8 mouse cellular contexts compared by ENCODE assay signal in genomic region chr7:120677764-120678531, GRCm38 (mm10). TPM values are rescaled to one million over a fixed set of nuclear protein-coding genes. Genes with fewer than 3 reads are reported as not detected.
DNase-seq lines count a peak whose midpoint lies in the region; ATAC-seq and TF ChIP-seq lines count a peak whose summit lies in the region.

No protein-coding gene starts in this region.

- H3K4me1 ChIP-seq in bone marrow macrophage, adult 2 months (ENCODE audit: control insufficient read depth, insufficient read depth, low read length) = peaks cover 34% of the 10 kb centered on the region
- H3K4me1 ChIP-seq in forebrain, embryonic 10.5 days = peaks cover 36% of the 10 kb centered on the region
- H3K4me1 ChIP-seq in lung, embryonic 16.5 days (replicated peaks; ENCODE audit: control insufficient read depth, insufficient read depth, low read length) = peaks cover 33% of the 10 kb centered on the region

- no peak for TF ChIP-seq POLR2A in bone marrow macrophage, adult 2 months (IDR thresholded peaks at IDR 0.05; ENCODE audit: borderline replicate concordance, low read depth, low read length)

- H3K27me3 ChIP-seq in forebrain, embryonic 10.5 days (ENCODE audit: poor library complexity, severe bottlenecking) = no peaks in the 10 kb centered on the region
- no peaks in the 10 kb centered on the region for H3K27me3 ChIP-seq in lung, embryonic 16.5 days (ENCODE audit: control insufficient read depth, insufficient read depth, low read depth, low read length)

- H3K36me3 ChIP-seq in forebrain, embryonic 10.5 days (replicated peaks) = no peaks in the 10 kb centered on the region
- no peaks in the 10 kb centered on the region for H3K36me3 ChIP-seq in lung, embryonic 16.5 days (ENCODE audit: control insufficient read depth, insufficient read depth, low read length)

- no peaks in the 10 kb centered on the region for H3K9me3 ChIP-seq in forebrain, embryonic 10.5 days
- no peaks in the 10 kb centered on the region for H3K9me3 ChIP-seq in lung, embryonic 16.5 days (ENCODE audit: control insufficient read depth, low read length)

- no peak for TF ChIP-seq CTCF in bone marrow macrophage, adult 2 months (IDR thresholded peaks at IDR 0.05; ENCODE audit: low read depth, low read length)

- peak overlapping the region; percentile 87 for H3K4me2 ChIP-seq in lung, embryonic 16.5 days (ENCODE audit: low read depth, low read length)

- DNase-seq in CD8-positive naive resting alpha-beta T cell, adult 2 months (ENCODE audit: low read depth in 2 of 2, low spot score in 2 of 2) = peak; percentile 10 to 21
- peak; percentile 51 for DNase-seq in forebrain, embryonic 10.5 days (ENCODE audit: extremely low spot score, low spot score)
- peak; percentile 12 for DNase-seq in heart, postnatal 25 days (ENCODE audit: low spot score)
- peak; percentile 8 to 46 for DNase-seq in layer of hippocampus, adult 18-20 months (ENCODE audit: low spot score in 2 of 2)
- DNase-seq in retina, postnatal 1 day = peak; percentile 41
- DNase-seq in thymus, postnatal 4 days = peak; percentile 68

- WGBS in forebrain, embryonic 10.5 days = 3% methylated on average over 42 of the region's 42 CpGs
- WGBS in lung, embryonic 16.5 days = 1% methylated on average over 40 of the region's 42 CpGs

- H3K4me3 ChIP-seq in bone marrow macrophage, adult 2 months (ENCODE audit: insufficient read depth, low read length) = peak overlapping the region; percentile 69
- H3K4me3 ChIP-seq in forebrain, embryonic 10.5 days = peak overlapping the region; percentile 94
- H3K4me3 ChIP-seq in lung, embryonic 16.5 days (ENCODE audit: low read length) = peak overlapping the region; percentile 95

- intact Hi-C loops in heart, postnatal 25 days (cut with DNase I) = loop anchor here (5.0 kb wide), 1 partner anchor 39 kb away; no protein-coding TSS in a partner anchor

- peak overlapping the region; percentile 93 for H3K9ac ChIP-seq in lung, embryonic 16.5 days (ENCODE audit: low read length)

- ATAC-seq in lung, embryonic 16.5 days (ENCODE audit: low read depth) = peak; percentile 45

- H3K27ac ChIP-seq in bone marrow macrophage, adult 2 months (ENCODE audit: insufficient read depth, low read depth, low read length) = no peak overlapping the region
- H3K27ac ChIP-seq in forebrain, embryonic 10.5 days = peak overlapping the region; percentile 94
- H3K27ac ChIP-seq in lung, embryonic 16.5 days (ENCODE audit: low read length) = peak overlapping the region; percentile 69

RNA-seq across cellular contexts. Expression of gene Mosmo, which starts 0.5 kb away (rescaled TPM):
- polyA plus RNA-seq in bone marrow macrophage, adult 2 months (2012; ENCODE audit: insufficient read depth, insufficient read length, missing spikeins) = 22.2 and 35.0 TPM in 2 replicates
- polyA plus RNA-seq in forebrain, embryonic 10.5 days (2016; fragmentation: Nextera tagmentation; extraction: Ambion mirVana) = 11.3 and 11.4 TPM in 2 replicates
- total RNA-seq in heart, postnatal 25 days (2021) = 10 to 100 TPM; 26.5 to 30.7 TPM
- 10 to 100 TPM; 77.0 to 92.3 TPM for total RNA-seq in layer of hippocampus, adult 18-20 months (2021)
- polyA plus RNA-seq in lung, embryonic 16.5 days (2015; fragmentation: Nextera tagmentation; extraction: Ambion mirVana) = 9.8 and 11.7 TPM in 2 replicates

RNA-seq across cellular contexts. Expression of gene Pdzd9, which starts 7.8 kb away (rescaled TPM):
- 0.37 and 0.42 TPM in 2 replicates for polyA plus RNA-seq in bone marrow macrophage, adult 2 months (2012; ENCODE audit: insufficient read depth, insufficient read length, missing spikeins)
- 0.21 and 0.38 TPM in 2 replicates for polyA plus RNA-seq in forebrain, embryonic 10.5 days (2016; fragmentation: Nextera tagmentation; extraction: Ambion mirVana)
- total RNA-seq in heart, postnatal 25 days (2021) = not detected
- total RNA-seq in layer of hippocampus, adult 18-20 months (2021) = under 1 TPM in 1 of 2 experiments, not detected in 1; 0.25 TPM
- polyA plus RNA-seq in lung, embryonic 16.5 days (2015; fragmentation: Nextera tagmentation; extraction: Ambion mirVana) = 0.20 and 0.28 TPM in 2 replicates

RNA-seq across cellular contexts. Expression of gene Uqcrc2, which starts 43.0 kb away (rescaled TPM):
- 75.3 and 99.8 TPM in 2 replicates for polyA plus RNA-seq in bone marrow macrophage, adult 2 months (2012; ENCODE audit: insufficient read depth, insufficient read length, missing spikeins)
- 177 and 180 TPM in 2 replicates for polyA plus RNA-seq in forebrain, embryonic 10.5 days (2016; fragmentation: Nextera tagmentation; extraction: Ambion mirVana)
- 1,000 to 10,000 TPM; 1,144 to 1,191 TPM for total RNA-seq in heart, postnatal 25 days (2021)
- 100 to 1,000 TPM; 243 to 245 TPM for total RNA-seq in layer of hippocampus, adult 18-20 months (2021)
- 173 and 181 TPM in 2 replicates for polyA plus RNA-seq in lung, embryonic 16.5 days (2015; fragmentation: Nextera tagmentation; extraction: Ambion mirVana)

Comparison
In these comparisons a context has a peak if more than half of its experiments do, and no peak if none do; other contexts are left out.
1. DNase-seq: peak in every context shown above with its lines; median percentile 68 in thymus, postnatal 4 days; 51 in forebrain, embryonic 10.5 days; 41 in retina, postnatal 1 day; 27 in layer of hippocampus, adult 18-20 months; 16 in CD8-positive naive resting alpha-beta T cell, adult 2 months; 12 in heart, postnatal 25 days.